In genomic region chr14:19817949-19818348, GRCm38 (mm10) we compare ENCODE assay signal across 8 mouse cellular contexts. TPM values are rescaled to one million over a fixed set of nuclear protein-coding genes. Genes with fewer than 3 reads are reported as not detected.
DNase-seq lines count a peak whose midpoint lies in the region; ATAC-seq and TF ChIP-seq lines count a peak whose summit lies in the region.

No protein-coding gene starts in this region.

- peaks cover 19% of the 10 kb centered on the region for H3K4me1 ChIP-seq in E14TG2a.4 (replicated peaks; ENCODE audit: low read depth, low read length)

- ATAC-seq in activated CD4-positive, CD25-positive, alpha-beta regulatory T cell, adult 4 months: peak; percentile 75
- ATAC-seq in granulocyte monocyte progenitor cell, adult 5-6 weeks (replicated peaks; ENCODE audit: poor library complexity, severe bottlenecking): peak; percentile 96

- peaks cover 84% of the 10 kb centered on the region for H3K36me3 ChIP-seq in E14TG2a.4 (ENCODE audit: insufficient read depth, low read length)

- peaks cover 4% of the 10 kb centered on the region; the same call in 1 of the 2 replicates for H3K9me3 ChIP-seq in E14TG2a.4 (ENCODE audit: low read length)

- no peaks in the 10 kb centered on the region for H3K27me3 ChIP-seq in E14TG2a.4 (ENCODE audit: insufficient read depth, low read length)

- peak; percentile 93 for TF ChIP-seq CTCF in E14TG2a.4 (conservative IDR thresholded peaks at IDR 0.05; ENCODE audit: low read length)

- H3K4me3 ChIP-seq in E14TG2a.4 (replicated peaks; ENCODE audit: low read length): no peak overlapping the region

- peak; percentile 89 for DNase-seq in embryo, embryonic 10 days (ENCODE audit: low spot score)
- DNase-seq in layer of hippocampus, adult 9-10 months (ENCODE audit: low spot score): peak; percentile 93
- peak; percentile 82 for DNase-seq in lung, postnatal 25 days (ENCODE audit: low spot score)
- DNase-seq in right cerebral cortex, postnatal 14 days: peak; percentile 89
- DNase-seq in urinary bladder, postnatal 25 days (ENCODE audit: low spot score): peak; percentile 72

RNA-seq across cellular contexts. Expression of gene Rtraf, which starts 5.7 kb away (rescaled TPM):
- polyA plus RNA-seq in activated CD4-positive, CD25-positive, alpha-beta regulatory T cell, adult 4 months (2017; shearing (Covaris generic)): 100 to 1,000 TPM; 142 to 157 TPM
- total RNA-seq in granulocyte monocyte progenitor cell, adult 5-6 weeks (2014; fragmentation: Nextera tagmentation): 142 and 146 TPM in 2 replicates
- total RNA-seq in granulocyte monocyte progenitor cell, adult 5-6 weeks (2017): 162 and 169 TPM in 2 replicates
